Mouse (Mus musculus): ENCODE data around the gene Fam57b. TPM values are rescaled to one million over a fixed set of nuclear protein-coding genes. Genes with fewer than 3 reads are reported as not detected.

The Fam57b gene
- 53.2 and 54.7 TPM in 2 replicates for polyA plus RNA-seq (2014; fragmentation: Nextera tagmentation; extraction: Ambion mirVana)

- Histone ChIP-seq H3K9me3 (ENCODE audit: control insufficient read depth, low read length) (no peaks in the 10 kb centered on the region), H3K27me3 (ENCODE audit: control insufficient read depth, insufficient read depth, low read length) (no peaks in the 10 kb centered on the region), H3K36me3 (replicated peaks; ENCODE audit: control insufficient read depth, insufficient read depth) (peaks cover 32% of the 10 kb centered on the region), H3K9ac (peak within 1 kb of the TSS; percentile 93), H3K27ac (peak within 1 kb of the TSS; percentile 93), H3K4me2 (replicated peaks) (peak within 1 kb of the TSS; percentile 72), H3K4me3 (replicated peaks; ENCODE audit: low read length) (peak within 1 kb of the TSS; percentile 81), H3K4me1 (replicated peaks; ENCODE audit: control insufficient read depth, insufficient read depth, low read length) (peaks cover 26% of the 10 kb centered on the region)
- DNase-seq (ENCODE audit: low spot score): no peak
- no peak for ATAC-seq (ENCODE audit: low FRiP score)
- WGBS: 25% methylated on average over 21 of the region's 21 CpGs
Observed at GRCm38 (mm10) chr7:126797411-126798126, at the start of gene Fam57b. Fam57b (plus strand) TSS chr7:126797668.

GRCm38 (mm10) chr7:126748824-126749223, 48.6 kb upstream of the Fam57b start:
- DNase-seq (ENCODE audit: low spot score) (no peak), ATAC-seq (ENCODE audit: low FRiP score) (no peak)
- Histone ChIP-seq H3K27ac (no peak overlapping the region), H3K36me3 (replicated peaks; ENCODE audit: control insufficient read depth, insufficient read depth) (no peaks in the 10 kb centered on the region), H3K9me3 (ENCODE audit: control insufficient read depth, low read length) (no peaks in the 10 kb centered on the region), H3K4me2 (replicated peaks) (no peak overlapping the region), H3K27me3 (ENCODE audit: control insufficient read depth, insufficient read depth, low read length) (no peaks in the 10 kb centered on the region), H3K9ac (no peak overlapping the region), H3K4me1 (replicated peaks; ENCODE audit: control insufficient read depth, insufficient read depth, low read length) (no peaks in the 10 kb centered on the region), H3K4me3 (replicated peaks; ENCODE audit: low read length) (no peak overlapping the region)
- 82% methylated on average over 7 of the region's 7 CpGs for WGBS

GRCm38 (mm10) chr7:126749582-126750343, 47.7 kb upstream of the Fam57b start:
- H3K27me3 ChIP-seq (ENCODE audit: control insufficient read depth, insufficient read depth, low read length): no peaks in the 10 kb centered on the region
- H3K4me2 ChIP-seq (replicated peaks): no peak overlapping the region
- no peaks in the 10 kb centered on the region for H3K36me3 ChIP-seq (replicated peaks; ENCODE audit: control insufficient read depth, insufficient read depth)
- H3K9ac ChIP-seq: no peak overlapping the region
- ATAC-seq (ENCODE audit: low FRiP score) (no peak), DNase-seq (ENCODE audit: low spot score) (no peak)
- H3K9me3 ChIP-seq (ENCODE audit: control insufficient read depth, low read length): no peaks in the 10 kb centered on the region
- H3K27ac ChIP-seq: no peak overlapping the region
- 0 out of 2 replicates have a peak, but pooled peaks cover 3% of the 10 kb centered on the region for H3K4me1 ChIP-seq (replicated peaks; ENCODE audit: control insufficient read depth, insufficient read depth, low read length)
- 98% methylated on average over 17 of the region's 17 CpGs for WGBS
- H3K4me3 ChIP-seq (replicated peaks; ENCODE audit: low read length): no peak overlapping the region

GRCm38 (mm10) chr7:126754866-126755265, 42.6 kb upstream of the Fam57b start:
- WGBS: 4% methylated on average over 9 of the region's 9 CpGs
- peak; percentile 44; the same call in 1 of the 2 replicates for ATAC-seq (ENCODE audit: low FRiP score)
- H3K4me2 ChIP-seq (replicated peaks): peak overlapping the region; percentile 14; the same call in 1 of the 2 replicates

GRCm38 (mm10) chr7:126758539-126758938, 38.9 kb upstream of the Fam57b start:
- H3K27me3 ChIP-seq (ENCODE audit: control insufficient read depth, insufficient read depth, low read length): no peaks in the 10 kb centered on the region
- peaks cover 8% of the 10 kb centered on the region for H3K36me3 ChIP-seq (replicated peaks; ENCODE audit: control insufficient read depth, insufficient read depth)
- H3K4me1 ChIP-seq (replicated peaks; ENCODE audit: control insufficient read depth, insufficient read depth, low read length): peaks cover 36% of the 10 kb centered on the region
- no peak overlapping the region for H3K27ac ChIP-seq
- ATAC-seq (ENCODE audit: low FRiP score) (no peak), DNase-seq (ENCODE audit: low spot score) (no peak)
- H3K4me3 ChIP-seq (replicated peaks; ENCODE audit: low read length): no peak overlapping the region
- H3K9me3 ChIP-seq (ENCODE audit: control insufficient read depth, low read length): no peaks in the 10 kb centered on the region
- no peak overlapping the region for H3K4me2 ChIP-seq (replicated peaks)
- H3K9ac ChIP-seq: no peak overlapping the region
- 54% methylated on average over 7 of the region's 7 CpGs for WGBS

More at GRCm38 (mm10) chr7:126754866-126755265, 42.6 kb upstream of the Fam57b start:
- Histone ChIP-seq H3K27ac (no peak overlapping the region), H3K9me3 (ENCODE audit: control insufficient read depth, low read length) (no peaks in the 10 kb centered on the region), H3K36me3 (replicated peaks; ENCODE audit: control insufficient read depth, insufficient read depth) (no peaks in the 10 kb centered on the region), H3K9ac (no peak overlapping the region), H3K27me3 (ENCODE audit: control insufficient read depth, insufficient read depth, low read length) (no peaks in the 10 kb centered on the region), H3K4me3 (replicated peaks; ENCODE audit: low read length) (no peak overlapping the region), H3K4me1 (replicated peaks; ENCODE audit: control insufficient read depth, insufficient read depth, low read length) (0 out of 2 replicates have a peak, but pooled peaks cover 8% of the 10 kb centered on the region)
- DNase-seq (ENCODE audit: low spot score): peak; percentile 90

GRCm38 (mm10) chr7:126759050-126759671, 38.3 kb upstream of the Fam57b start, which contains the start of gene Mapk3:
Mapk3 (plus strand) TSS chr7:126759601.
- Histone ChIP-seq H3K4me3 (replicated peaks; ENCODE audit: low read length) (peak within 1 kb of the TSS; percentile 78), H3K9me3 (ENCODE audit: control insufficient read depth, low read length) (no peaks in the 10 kb centered on the region), H3K27me3 (ENCODE audit: control insufficient read depth, insufficient read depth, low read length) (no peaks in the 10 kb centered on the region), H3K4me1 (replicated peaks; ENCODE audit: control insufficient read depth, insufficient read depth, low read length) (peaks cover 36% of the 10 kb centered on the region), H3K27ac (peak within 1 kb of the TSS; percentile 87), H3K9ac (peak within 1 kb of the TSS; percentile 81), H3K36me3 (replicated peaks; ENCODE audit: control insufficient read depth, insufficient read depth) (peaks cover 14% of the 10 kb centered on the region), H3K4me2 (replicated peaks) (peak within 1 kb of the TSS; percentile 77)
- DNase-seq (ENCODE audit: low spot score) (peak; percentile 91), ATAC-seq (ENCODE audit: low FRiP score) (peak; percentile 66)
- WGBS: 2% methylated on average over 18 of the region's 38 CpGs

- ATAC-seq (ENCODE audit: low FRiP score) (peak; percentile 44), DNase-seq (ENCODE audit: low spot score) (no peak)
- Histone ChIP-seq H3K27me3 (ENCODE audit: control insufficient read depth, insufficient read depth, low read length) (no peaks in the 10 kb centered on the region), H3K9me3 (ENCODE audit: control insufficient read depth, low read length) (no peaks in the 10 kb centered on the region), H3K4me3 (replicated peaks; ENCODE audit: low read length) (peak overlapping the region; percentile 78), H3K27ac (peak overlapping the region; percentile 87), H3K9ac (peak overlapping the region; percentile 81), H3K36me3 (replicated peaks; ENCODE audit: control insufficient read depth, insufficient read depth) (peaks cover 21% of the 10 kb centered on the region), H3K4me1 (replicated peaks; ENCODE audit: control insufficient read depth, insufficient read depth, low read length) (peaks cover 32% of the 10 kb centered on the region), H3K4me2 (replicated peaks) (peak overlapping the region; percentile 77)
- WGBS: 1% methylated on average over 21 of the region's 24 CpGs
Observed at GRCm38 (mm10) chr7:126759672-126760390, 37.6 kb upstream of the Fam57b start.

- Histone ChIP-seq H3K9ac (peak overlapping the region; percentile 81), H3K4me3 (replicated peaks; ENCODE audit: low read length) (peak overlapping the region; percentile 78), H3K27ac (peak overlapping the region; percentile 87), H3K4me2 (replicated peaks) (peak overlapping the region; percentile 77), H3K9me3 (ENCODE audit: control insufficient read depth, low read length) (no peaks in the 10 kb centered on the region), H3K27me3 (ENCODE audit: control insufficient read depth, insufficient read depth, low read length) (no peaks in the 10 kb centered on the region), H3K36me3 (replicated peaks; ENCODE audit: control insufficient read depth, insufficient read depth) (peaks cover 26% of the 10 kb centered on the region), H3K4me1 (replicated peaks; ENCODE audit: control insufficient read depth, insufficient read depth, low read length) (peaks cover 28% of the 10 kb centered on the region)
- 12% methylated on average over 3 of the region's 3 CpGs for WGBS
- DNase-seq (ENCODE audit: low spot score) (peak; percentile 54), ATAC-seq (ENCODE audit: low FRiP score) (peak; percentile 38; the same call in 1 of the 2 replicates)
Observed at GRCm38 (mm10) chr7:126760391-126760802, 37.1 kb upstream of the Fam57b start.

Data from hindbrain, embryonic 14.5 days (tissue).